In genomic region chr10:106468956-106469721, GRCm38 (mm10) we compare ENCODE assay signal across 8 mouse cellular contexts. TPM values are rescaled to one million over a fixed set of nuclear protein-coding genes. Genes with fewer than 3 reads are reported as not detected.
DNase-seq lines count a peak whose midpoint lies in the region; ATAC-seq lines count a peak whose summit lies in the region.

No protein-coding gene starts in this region.

- no peak for ATAC-seq in megakaryocyte, adult 5-6 weeks (ENCODE audit: poor library complexity, severe bottlenecking)
- peak; percentile 92 for ATAC-seq in frontal cortex, adult (ENCODE audit: low TSS enrichment)
- peak; percentile 92 for ATAC-seq in hindbrain, embryonic 15.5 days (ENCODE audit: low FRiP score, low read depth)
- ATAC-seq in midbrain, embryonic 11.5 days (ENCODE audit: low FRiP score) = peak; percentile 77

- DNase-seq in layer of hippocampus, postnatal 25 days (ENCODE audit: extremely low spot score in 1 of 2, low spot score in 1 of 2) = peak; percentile 45 to 54
- DNase-seq in midbrain, embryonic 11.5 days (ENCODE audit: low spot score, missing footprints) = peak; percentile 92
- DNase-seq in thymus, adult 18-20 months = no peak
- DNase-seq in thymus, postnatal 10 days (ENCODE audit: low spot score in 2 of 2) = no peak

- H3K27me3 ChIP-seq in megakaryocyte, embryonic 14.5 days (replicated peaks) = peaks cover 24% of the 10 kb centered on the region
- no peaks in the 10 kb centered on the region for H3K27me3 ChIP-seq in hindbrain, embryonic 15.5 days
- no peaks in the 10 kb centered on the region; the same call in 1 of the 2 replicates for H3K27me3 ChIP-seq in midbrain, embryonic 11.5 days (ENCODE audit: control insufficient read depth, insufficient read depth, low read length)

- H3K27ac ChIP-seq in hindbrain, embryonic 15.5 days (replicated peaks) = peak overlapping the region; percentile 94
- no peak overlapping the region for H3K27ac ChIP-seq in midbrain, embryonic 11.5 days (ENCODE audit: low read depth, low read length)

- peak overlapping the region; percentile 81 for H3K4me2 ChIP-seq in hindbrain, embryonic 15.5 days
- peak overlapping the region; percentile 66 for H3K4me2 ChIP-seq in midbrain, embryonic 11.5 days

- WGBS in hindbrain, embryonic 15.5 days = 1% methylated on average over 19 of the region's 19 CpGs
- WGBS in midbrain, embryonic 11.5 days = 1% methylated on average over 19 of the region's 19 CpGs

- H3K4me1 ChIP-seq in megakaryocyte, embryonic 14.5 days = peaks cover 12% of the 10 kb centered on the region
- H3K4me1 ChIP-seq in hindbrain, embryonic 15.5 days (replicated peaks) = peaks cover 15% of the 10 kb centered on the region
- peaks cover 2% of the 10 kb centered on the region; the same call in 1 of the 2 replicates for H3K4me1 ChIP-seq in midbrain, embryonic 11.5 days (ENCODE audit: control insufficient read depth, insufficient read depth, low read length)

- H3K36me3 ChIP-seq in megakaryocyte, embryonic 14.5 days (replicated peaks; ENCODE audit: low read length) = no peaks in the 10 kb centered on the region
- no peaks in the 10 kb centered on the region for H3K36me3 ChIP-seq in hindbrain, embryonic 15.5 days
- no peaks in the 10 kb centered on the region for H3K36me3 ChIP-seq in midbrain, embryonic 11.5 days (ENCODE audit: control insufficient read depth, insufficient read depth, low read length)

- peak overlapping the region; percentile 60 for H3K4me3 ChIP-seq in megakaryocyte, embryonic 14.5 days (replicated peaks)
- peak overlapping the region; percentile 74 for H3K4me3 ChIP-seq in hindbrain, embryonic 15.5 days
- peak overlapping the region; percentile 54 for H3K4me3 ChIP-seq in midbrain, embryonic 11.5 days (ENCODE audit: low read depth, low read length)

- H3K9ac ChIP-seq in hindbrain, embryonic 15.5 days = peak overlapping the region; percentile 77
- peak overlapping the region; percentile 65 for H3K9ac ChIP-seq in midbrain, embryonic 11.5 days (ENCODE audit: low read length)

- peaks cover 5% of the 10 kb centered on the region; the same call in 1 of the 2 replicates for H3K9me3 ChIP-seq in megakaryocyte, embryonic 14.5 days
- no peaks in the 10 kb centered on the region for H3K9me3 ChIP-seq in hindbrain, embryonic 15.5 days
- no peaks in the 10 kb centered on the region for H3K9me3 ChIP-seq in midbrain, embryonic 11.5 days (ENCODE audit: control insufficient read depth, low read length)

RNA-seq across cellular contexts. Expression of gene Ppfia2, which starts 1.0 kb away (rescaled TPM):
- not detected in 2 replicates for polyA plus RNA-seq in megakaryocyte, embryonic 14.5 days (2012; ENCODE audit: insufficient read depth, low replicate concordance)
- total RNA-seq in megakaryocyte, adult 5-6 weeks (2015) = not detected in 2 replicates
- total RNA-seq in megakaryocyte, adult 5-6 weeks (2017) = 0.07 TPM in 1 of 2 replicates, not detected in the other
- polyA plus RNA-seq in hindbrain, embryonic 15.5 days (2015; fragmentation: Nextera tagmentation; extraction: Ambion mirVana) = 28.8 and 30.3 TPM in 2 replicates
- total RNA-seq in layer of hippocampus, postnatal 25 days (2021) = 100 to 1,000 TPM; 116 to 138 TPM
- polyA plus RNA-seq in midbrain, embryonic 11.5 days (2014; fragmentation: Nextera tagmentation; extraction: Ambion mirVana) = 7.6 TPM in 2 replicates

Comparison
In these comparisons a context has a peak if more than half of its experiments do, and no peak if none do; other contexts are left out.
1. DNase-seq: peak in layer of hippocampus, postnatal 25 days (2 of 2) and midbrain, embryonic 11.5 days (single experiment); none in thymus, adult 18-20 months (0 of 2) and thymus, postnatal 10 days (0 of 2).
2. Peak in every context shown above with its lines, with median percentiles within 50 percentile points of each other: H3K4me3 ChIP-seq.